Mouse (Mus musculus) lung, embryonic 14.5 days (tissue): ENCODE data around the gene Atg2a. TPM values are rescaled to one million over a fixed set of nuclear protein-coding genes. Genes with fewer than 3 reads are reported as not detected.

Source experiments
- ATAC-seq: fragments of 200-750 bp; cut with Nextera tagmentation; 2 replicates; pipeline ENCODE4 v1.8.0; 2017; ENCODE audit warnings: mild to moderate bottlenecking, moderate TSS enrichment, moderate library complexity; ENCODE audit not compliant: insufficient read depth
- DNase-seq: peaks from one replicate; pipeline ENCODE4 v3.0.0-alpha.2; 2015
- H3K27ac ChIP-seq: fragments of 300-500 bp; sonication (generic); 2 replicates; pipeline ENCODE4 v1.5.1; 2014; ENCODE audit warnings: low read depth, mild to moderate bottlenecking, moderate library complexity
- H3K27me3 ChIP-seq: fragments of 300-500 bp; sonication (generic); 2 replicates; pipeline ENCODE4 v1.6.1; 2014; ENCODE audit warnings: low read length, control low read depth; ENCODE audit not compliant: insufficient read depth
- H3K36me3 ChIP-seq: fragments of 300-500 bp; sonication (generic); 2 replicates; pipeline ENCODE4 v1.6.1; 2014; ENCODE audit warnings: control low read depth; ENCODE audit not compliant: insufficient read depth
- H3K4me1 ChIP-seq: fragments of 300-500 bp; sonication (generic); 2 replicates; pipeline ENCODE4 v1.6.1; 2014; ENCODE audit warnings: antibody characterized with exemption, control low read depth; ENCODE audit not compliant: insufficient read depth
- H3K4me2 ChIP-seq: fragments of 300-500 bp; sonication (generic); 2 replicates; pipeline ENCODE4 v1.6.1; 2014; ENCODE audit warnings: mild to moderate bottlenecking
- H3K4me3 ChIP-seq: fragments of 300-500 bp; sonication (generic); 2 replicates; pipeline ENCODE4 v1.5.1; 2014; ENCODE audit warnings: low read depth, low read length
- H3K9ac ChIP-seq: fragments of 300-500 bp; sonication (generic); 2 replicates; pipeline ENCODE4 v1.6.1; 2014
- H3K9me3 ChIP-seq: fragments of 300-500 bp; sonication (generic); 2 replicates; pipeline ENCODE4 v1.6.1; 2016; ENCODE audit warnings: low read depth, low read length, control low read depth
- CTCF ChIP-seq: IDR thresholded peaks from 2 replicates; pipeline ENCODE4 v1.5.1; 2016; ENCODE audit warnings: antibody characterized with exemption, low read depth
- WGBS: fragments of 180-500 bp; shearing (Covaris S2); extraction: QIAGEN DNeasy Blood & Tissue Kit; methylation state at CpG from one replicate; pipeline ENCODE4 v1.1.7; 2014; 5-methylcytosine and 5-hydroxymethylcytosine counted together
- polyA plus RNA-seq: library from polyadenylated mRNA; unstranded; fragments of >200 nt; fragmentation: Nextera tagmentation; extraction: Ambion mirVana; gene quantifications from 2 replicates; pipeline ENCODE4 v1.2.1, GENCODE M21; 2014

Gene Atg2a
- polyA plus RNA-seq, 1 experiment from 2014 or later, result 13.0 TPM

GRCm38 (mm10) chr19:6236053-6236441, 5.4 kb upstream of the Atg2a start:
- Histone ChIP-seq H3K27ac (peak overlapping the region; percentile 90), H3K9me3 (no peaks in the 10 kb centered on the region), H3K4me1 (peaks cover 10% of the 10 kb centered on the region; the same call in 1 of the 2 replicates), H3K9ac (peak overlapping the region; percentile 60), H3K36me3 (peaks cover 13% of the 10 kb centered on the region; the same call in 1 of the 2 replicates), H3K4me2 (peak overlapping the region; percentile 67), H3K27me3 (no peaks in the 10 kb centered on the region), H3K4me3 (peak overlapping the region; percentile 66)
- peak; percentile 96 for DNase-seq
- 0% methylated on average over 9 of the region's 9 CpGs for WGBS
- no peak for TF ChIP-seq CTCF
- peak; percentile 90 for ATAC-seq

GRCm38 (mm10) chr19:6236842-6237241, 4.6 kb upstream of the Atg2a start:
- no peaks in the 10 kb centered on the region for H3K9me3 ChIP-seq
- WGBS, result 69% methylated on average over 7 of the region's 7 CpGs
- TF ChIP-seq CTCF, result no peak
- no peak overlapping the region for H3K4me2 ChIP-seq
- no peak for ATAC-seq
- no peak overlapping the region for H3K9ac ChIP-seq
- no peak for DNase-seq
- H3K36me3 ChIP-seq, result peaks cover 9% of the 10 kb centered on the region; the same call in 1 of the 2 replicates
- no peak overlapping the region for H3K4me3 ChIP-seq
- H3K27ac ChIP-seq, result no peak overlapping the region
- H3K4me1 ChIP-seq, result peaks cover 10% of the 10 kb centered on the region; the same call in 1 of the 2 replicates
- H3K27me3 ChIP-seq, result no peaks in the 10 kb centered on the region

DNA sequence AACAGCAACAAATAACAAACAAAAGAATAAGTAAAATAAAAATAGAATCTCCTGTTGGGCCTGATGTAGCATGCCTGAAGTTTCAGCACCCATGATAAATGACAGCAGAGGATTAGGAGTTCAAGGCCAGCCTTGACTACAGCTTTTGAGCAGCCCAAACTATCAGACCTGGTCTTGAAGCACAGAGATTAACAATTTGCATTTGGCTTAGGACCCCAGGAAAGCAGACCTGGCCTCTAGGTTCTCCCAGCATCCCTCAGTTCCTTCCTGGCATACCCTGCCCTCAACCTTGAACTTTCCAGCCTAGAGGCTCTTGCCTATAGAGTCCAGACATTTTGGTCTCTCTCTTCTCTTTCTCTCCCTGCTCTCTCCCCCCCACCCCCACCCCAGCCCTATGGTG, 2.7 kb upstream of the Atg2a start:
- Histone ChIP-seq H3K27ac (no peak overlapping the region), H3K9ac (no peak overlapping the region), H3K4me3 (no peak overlapping the region), H3K4me1 (peaks cover 16% of the 10 kb centered on the region), H3K36me3 (0 out of 2 replicates have a peak, but pooled peaks cover 4% of the 10 kb centered on the region), H3K4me2 (no peak overlapping the region), H3K9me3 (no peaks in the 10 kb centered on the region), H3K27me3 (no peaks in the 10 kb centered on the region)
- ATAC-seq (no peak), DNase-seq (no peak)
- no peak for TF ChIP-seq CTCF

DNA sequence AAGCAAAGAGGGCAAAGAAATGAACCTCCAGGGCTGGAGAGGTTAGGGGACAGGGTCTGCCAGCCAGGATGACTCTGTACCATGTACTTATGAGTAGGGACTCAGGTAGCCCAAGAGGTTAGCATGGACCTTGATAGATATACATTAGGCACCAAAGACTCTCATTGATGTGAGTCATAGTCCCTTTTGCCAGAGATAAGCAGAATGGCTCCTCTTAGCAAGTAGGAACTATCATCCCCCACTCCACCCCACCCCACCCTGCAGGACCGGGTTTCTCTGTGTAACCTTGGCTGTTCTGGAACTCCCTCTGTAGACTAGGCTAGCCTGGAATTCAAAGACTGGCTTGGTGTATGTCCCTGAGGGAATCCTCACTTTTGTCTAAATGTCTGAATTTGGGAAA, 1.3 kb upstream of the Atg2a start:
- Histone ChIP-seq H3K27ac (no peak overlapping the region), H3K4me3 (no peak overlapping the region), H3K36me3 (0 out of 2 replicates have a peak, but pooled peaks cover 13% of the 10 kb centered on the region), H3K9ac (no peak overlapping the region), H3K9me3 (no peaks in the 10 kb centered on the region), H3K4me2 (no peak overlapping the region), H3K4me1 (peaks cover 13% of the 10 kb centered on the region), H3K27me3 (no peaks in the 10 kb centered on the region)
- ATAC-seq (no peak), DNase-seq (no peak)
- no peak for TF ChIP-seq CTCF
- WGBS, result 33% methylated on average over 1 of the region's 1 CpGs

GRCm38 (mm10) chr19:6240725-6241124, 743 bp upstream of the Atg2a start:
- no peaks in the 10 kb centered on the region for H3K9me3 ChIP-seq
- DNase-seq (no peak), ATAC-seq (no peak)
- peak overlapping the region; percentile 82 for H3K4me2 ChIP-seq
- no peak overlapping the region for H3K9ac ChIP-seq
- WGBS, result 30% methylated on average over 5 of the region's 5 CpGs
- TF ChIP-seq CTCF, result no peak
- H3K36me3 ChIP-seq, result 0 out of 2 replicates have a peak, but pooled peaks cover 18% of the 10 kb centered on the region
- H3K27ac ChIP-seq, result 0 out of 2 replicates have a peak overlapping the region, but pooled peaks have one; percentile 6
- H3K4me3 ChIP-seq, result peak overlapping the region; percentile 15; the same call in 1 of the 2 replicates
- no peaks in the 10 kb centered on the region for H3K27me3 ChIP-seq
- peaks cover 13% of the 10 kb centered on the region for H3K4me1 ChIP-seq

DNA sequence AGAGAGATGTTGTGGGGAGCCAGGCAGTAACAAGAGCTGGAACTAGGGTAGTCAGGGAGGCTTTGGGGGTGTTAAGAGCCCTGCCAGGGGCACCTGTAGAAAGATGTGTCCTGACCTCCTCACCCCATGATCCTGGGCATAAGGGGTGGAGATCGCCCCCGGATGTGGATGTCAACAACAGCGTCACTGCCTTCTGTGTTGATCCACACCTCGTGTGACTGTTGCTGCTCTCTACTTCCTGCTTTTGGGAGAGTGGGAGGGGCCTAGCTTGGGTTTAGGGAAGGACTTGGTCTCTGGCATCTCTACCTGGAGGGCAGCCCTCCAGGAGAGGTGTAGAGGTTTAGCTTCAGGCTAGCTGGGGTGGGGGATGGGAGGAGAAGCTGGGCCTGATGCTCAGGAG, 813 bp downstream of the Atg2a start:
- DNase-seq (peak; percentile 60), ATAC-seq (peak; percentile 9; the same call in 1 of the 2 replicates)
- Histone ChIP-seq H3K4me2 (peak overlapping the region; percentile 82), H3K27me3 (no peaks in the 10 kb centered on the region), H3K4me3 (peak overlapping the region; percentile 87), H3K9me3 (no peaks in the 10 kb centered on the region), H3K4me1 (peaks cover 9% of the 10 kb centered on the region), H3K9ac (peak overlapping the region; percentile 91), H3K36me3 (peaks cover 32% of the 10 kb centered on the region), H3K27ac (peak overlapping the region; percentile 76; the same call in 1 of the 2 replicates)
- WGBS, result 1% methylated on average over 4 of the region's 4 CpGs
- TF ChIP-seq CTCF, result no peak

DNA sequence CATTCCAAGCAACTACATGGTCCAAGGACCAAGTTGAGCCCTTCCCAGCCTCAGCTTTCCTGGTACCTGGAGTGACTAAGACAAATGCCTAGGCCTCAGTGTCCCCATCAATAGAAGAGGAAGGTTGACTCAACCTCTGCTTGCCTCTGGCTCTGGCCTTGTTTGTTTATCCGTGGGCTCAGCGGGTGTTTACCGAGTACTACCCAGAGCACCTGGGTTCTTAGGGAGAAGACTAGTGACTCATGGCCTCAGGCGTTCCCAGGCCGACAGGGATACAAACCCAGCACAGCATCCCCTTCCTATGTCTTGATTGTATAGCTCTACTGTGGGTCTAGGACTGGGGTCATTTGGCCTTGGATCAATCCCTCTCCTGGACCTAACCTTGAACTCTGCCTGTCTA, 1.8 kb downstream of the Atg2a start:
- no peak for TF ChIP-seq CTCF
- no peak for DNase-seq
- H3K4me1 ChIP-seq, result peaks cover 9% of the 10 kb centered on the region
- ATAC-seq, result no peak
- WGBS, result 74% methylated on average over 5 of the region's 5 CpGs
- H3K9me3 ChIP-seq, result no peaks in the 10 kb centered on the region
- H3K9ac ChIP-seq, result no peak overlapping the region
- H3K27me3 ChIP-seq, result no peaks in the 10 kb centered on the region
- H3K4me3 ChIP-seq, result no peak overlapping the region
- no peak overlapping the region for H3K4me2 ChIP-seq
- H3K36me3 ChIP-seq, result peaks cover 42% of the 10 kb centered on the region
- no peak overlapping the region for H3K27ac ChIP-seq
